Mouse (Mus musculus) ES-E14 (cell line): ENCODE results near the gene Vmn1r21. TPM values are rescaled to one million over a fixed set of nuclear protein-coding genes. Genes with fewer than 3 reads are reported as not detected.

Experiments
- DNase-seq: peaks from one replicate; pipeline ENCODE4 v3.0.0-alpha.2; 2013; ENCODE audit warnings: low read depth, low spot score
- H3K27ac ChIP-seq: 2 replicates; pipeline ENCODE4 v1.5.1; 2012; ENCODE audit warnings: low read depth, mild to moderate bottlenecking, low read length, moderate library complexity, mixed read lengths; ENCODE audit not compliant: poor library complexity, insufficient read depth, severe bottlenecking
- H3K36me3 ChIP-seq: 2 replicates; pipeline ENCODE4 v1.6.1; 2012; ENCODE audit warnings: mild to moderate bottlenecking, low read length, moderate library complexity, mixed read lengths; ENCODE audit not compliant: control insufficient read depth, poor library complexity, insufficient read depth, severe bottlenecking
- H3K4me1 ChIP-seq, 2 experiments: fragments of 150-350 bp in 1 of 2; sonication (generic) in 1 of 2; 2 replicates each; pipeline ENCODE4 v1.6.1; 2012; ENCODE audit warnings: low read length in 2 of 2, mild to moderate bottlenecking in 1 of 2, mixed read lengths in 1 of 2; ENCODE audit not compliant: control insufficient read depth in 2 of 2, insufficient read depth in 2 of 2, poor library complexity in 1 of 2
- H3K4me3 ChIP-seq, 2 experiments: fragments of 150-350 bp in 1 of 2; sonication (generic) in 1 of 2; 2 replicates each; pipeline ENCODE4 v1.5.1; 2012; ENCODE audit warnings: low read length in 2 of 2, low read depth in 1 of 2, mild to moderate bottlenecking in 1 of 2, mixed read lengths in 1 of 2; ENCODE audit not compliant: insufficient read depth in 1 of 2, poor library complexity in 1 of 2, severe bottlenecking in 1 of 2
- H3K9ac ChIP-seq: 2 replicates; pipeline ENCODE4 v1.6.1; 2012; ENCODE audit warnings: low read depth, mild to moderate bottlenecking, low read length, mixed read lengths; ENCODE audit not compliant: poor library complexity, insufficient read depth, severe bottlenecking
- H3K9me3 ChIP-seq: fragments of 150-350 bp; sonication (generic); 2 replicates; pipeline ENCODE4 v1.6.1; 2012; ENCODE audit warnings: low read depth, mild to moderate bottlenecking, low read length; ENCODE audit not compliant: control insufficient read depth, insufficient read depth
- CHD2 ChIP-seq: IDR thresholded peaks from 2 replicates; pipeline ENCODE4 v1.6.1; 2014; ENCODE audit warnings: mild to moderate bottlenecking, low read depth, low read length, inconsistent platforms
- HCFC1 ChIP-seq: IDR thresholded peaks from 2 replicates; pipeline ENCODE4 v1.6.1; 2012; ENCODE audit warnings: low read length, inconsistent platforms, borderline replicate concordance; ENCODE audit not compliant: insufficient read depth
- MAFK ChIP-seq: IDR thresholded peaks from 2 replicates; pipeline ENCODE4 v1.6.1; 2014; ENCODE audit warnings: mild to moderate bottlenecking, low read depth, low read length, inconsistent platforms; ENCODE audit not compliant: insufficient read depth
- ZC3H11A ChIP-seq: IDR thresholded peaks from 2 replicates; pipeline ENCODE4 v1.6.1; 2012; ENCODE audit warnings: low read depth, mild to moderate bottlenecking, inconsistent platforms, low read length, borderline replicate concordance
- ZNF384 ChIP-seq: IDR thresholded peaks from 2 replicates; pipeline ENCODE4 v1.6.1; 2012; ENCODE audit warnings: low read depth, low read length, inconsistent platforms
- in situ Hi-C, 2 experiments: fragments of 600-800 bp; cut with MboI; formaldehyde crosslinking; loops; one replicate each; pipeline ENCODE4 v1.15.1; 2025; ENCODE audit warnings: low sequenced_read_pairs in 2 of 2, inconsistent platforms in 1 of 2; ENCODE audit not compliant: unreplicated experiment in 2 of 2
- total RNA-seq: library from RNA; depleted of rRNA; stranded (reverse); fragments of 300-350 nt; gene quantifications from 2 replicates; pipeline ENCODE4 v1.2.3, GENCODE M21; 2012; rRNA removed

The Vmn1r21 gene
- total RNA-seq, 1 experiment: not detected

DNA sequence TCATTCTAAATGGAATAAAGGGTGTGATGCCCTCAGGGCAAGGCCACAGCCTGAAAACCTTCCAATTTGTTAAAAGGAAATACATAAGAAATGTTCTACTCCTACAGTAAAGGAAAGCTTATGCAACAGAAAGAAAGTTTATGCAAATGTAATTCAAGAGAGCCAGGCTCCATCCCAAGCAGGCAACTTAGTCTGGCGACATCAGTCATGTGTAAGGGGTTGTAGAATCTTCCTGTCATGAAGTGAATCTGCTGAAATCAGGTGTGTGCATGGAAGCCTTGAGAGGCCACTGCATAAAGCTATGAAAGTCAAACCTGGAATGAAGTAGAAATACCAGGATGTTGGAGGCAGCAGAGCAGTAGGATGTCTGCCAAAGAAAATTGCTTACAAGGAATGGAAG is 51.2 kb downstream of the Vmn1r21 start:
- Histone ChIP-seq H3K4me3 (no peak overlapping the region), H3K36me3 (no peaks in the 10 kb centered on the region), H3K27ac (no peak overlapping the region), H3K9me3 (no peaks in the 10 kb centered on the region), H3K4me1 (no peaks in the 10 kb centered on the region), H3K9ac (no peak overlapping the region)
- in situ Hi-C loops: no loop called here
- TF ChIP-seq CHD2 (no peak), ZNF384 (no peak), HCFC1 (no peak)
- DNase-seq: no peak

DNA sequence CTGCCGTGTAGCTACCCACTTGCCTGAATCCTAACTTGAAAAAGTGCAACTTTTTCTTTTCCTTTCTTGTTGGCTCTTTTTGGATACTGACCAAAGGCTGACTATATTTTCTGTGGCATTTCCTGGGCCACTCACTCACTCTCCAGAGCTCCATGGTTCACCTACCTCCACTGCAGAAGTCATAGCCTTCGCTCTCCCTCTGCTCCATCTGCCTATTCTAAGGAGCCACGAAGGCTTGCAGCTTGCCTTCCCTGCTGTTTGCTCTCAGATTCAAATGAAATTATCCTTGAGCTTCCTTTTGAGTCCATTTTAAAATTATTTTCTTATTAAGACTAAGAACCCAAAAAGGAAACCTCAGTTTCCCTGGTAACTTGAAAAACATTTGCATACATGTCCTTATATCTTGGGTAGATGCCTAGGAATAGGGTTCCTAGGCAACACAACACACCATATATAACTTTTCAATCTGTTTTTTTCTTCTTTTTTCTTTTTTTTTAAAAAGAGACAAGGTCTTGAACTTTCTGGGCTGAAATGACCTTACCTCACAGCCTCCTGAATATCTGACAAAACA is 53.2 kb downstream of the Vmn1r21 start:
- H3K36me3 ChIP-seq: no peaks in the 10 kb centered on the region
- TF ChIP-seq ZNF384: no peak
- TF ChIP-seq ZC3H11A: no peak
- no peak for TF ChIP-seq HCFC1
- no peak for TF ChIP-seq CHD2
- TF ChIP-seq MAFK: no peak
- in situ Hi-C loops: no loop called here

DNA sequence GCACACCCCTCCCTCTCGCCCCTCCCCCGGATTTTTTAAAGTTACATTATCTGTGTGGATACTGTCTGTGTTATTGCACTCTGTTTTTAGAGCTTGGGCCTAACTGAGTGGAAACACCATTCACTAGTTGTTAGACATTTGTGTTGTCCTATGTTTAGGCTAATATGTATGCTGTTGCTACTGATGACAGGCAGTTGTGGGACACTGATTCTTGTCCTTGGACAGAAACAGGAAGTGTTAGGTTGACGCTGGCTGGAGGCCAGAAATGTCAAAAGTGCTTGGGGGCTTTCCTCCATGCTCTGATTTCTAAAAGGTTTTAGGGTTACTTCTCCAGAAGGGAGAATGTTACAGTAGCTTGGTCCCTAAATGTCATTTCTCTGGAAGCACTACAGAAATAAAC is 54.3 kb downstream of the Vmn1r21 start:
- in situ Hi-C loops: no loop called here
- DNase-seq: no peak

More for the DNA sequence above, 53.2 kb downstream of the Vmn1r21 start:
- no peak for DNase-seq
- H3K4me1 ChIP-seq: no peaks in the 10 kb centered on the region
- no peak overlapping the region for H3K27ac ChIP-seq
- no peak overlapping the region for H3K4me3 ChIP-seq
- no peaks in the 10 kb centered on the region for H3K9me3 ChIP-seq
- H3K9ac ChIP-seq: no peak overlapping the region

More for the DNA sequence above, 54.3 kb downstream of the Vmn1r21 start:
- H3K9me3 ChIP-seq: no peaks in the 10 kb centered on the region
- no peaks in the 10 kb centered on the region for H3K4me1 ChIP-seq
- TF ChIP-seq HCFC1 (no peak), ZNF384 (no peak), MAFK (no peak), ZC3H11A (no peak), CHD2 (no peak)
- H3K4me3 ChIP-seq: no peak overlapping the region
- no peak overlapping the region for H3K27ac ChIP-seq
- H3K9ac ChIP-seq: no peak overlapping the region
- H3K36me3 ChIP-seq: no peaks in the 10 kb centered on the region

Other genes with a start within 250 kb of the Vmn1r21 start
- 4.0 and 6.0 TPM in 2 replicates for gene Pyurf, start 158.3 kb downstream of the Vmn1r21 start, total RNA-seq
- 10.3 and 13.6 TPM in 2 replicates for gene Lancl2, start 147.8 kb downstream of the Vmn1r21 start, total RNA-seq
- 5.7 and 9.0 TPM in 2 replicates for gene Vopp1, start 25.2 kb downstream of the Vmn1r21 start, total RNA-seq
- gene Vmn1r22, start 57.7 kb upstream of the Vmn1r21 start, total RNA-seq: not detected in 2 replicates
- gene Vmn1r23, start 76.5 kb upstream of the Vmn1r21 start, total RNA-seq: not detected in 2 replicates
- gene Vmn1r24, start 111.2 kb upstream of the Vmn1r21 start, total RNA-seq: not detected in 2 replicates
- not detected in 2 replicates for gene Vmn1r25, start 130.5 kb upstream of the Vmn1r21 start, total RNA-seq
- gene Vmn1r26, start 164.8 kb upstream of the Vmn1r21 start, total RNA-seq: not detected in 2 replicates